Mouse (Mus musculus) midbrain, embryonic 11.5 days (tissue): Measurements from ENCODE around the gene Gm7257. TPM values are rescaled to one million over a fixed set of nuclear protein-coding genes. Genes with fewer than 3 reads are reported as not detected.

ENCODE experiments used
- ATAC-seq: fragments of 200-750 bp; cut with Nextera tagmentation; 2 replicates; pipeline ENCODE4 v1.8.0; 2017; ENCODE audit warnings: moderate TSS enrichment, moderate library complexity; ENCODE audit not compliant: low FRiP score
- DNase-seq: peaks from one replicate; pipeline ENCODE4 v3.0.0; 2015; ENCODE audit warnings: low spot score; ENCODE audit errors: missing footprints
- H3K27ac ChIP-seq: fragments of 300-500 bp; sonication (generic); 2 replicates; pipeline ENCODE4 v1.5.1; 2014; ENCODE audit warnings: low read depth, low read length
- H3K27me3 ChIP-seq: fragments of 300-500 bp; sonication (generic); 2 replicates; pipeline ENCODE4 v1.6.1; 2014; ENCODE audit warnings: mild to moderate bottlenecking, low read length, moderate library complexity, mixed read lengths; ENCODE audit not compliant: control insufficient read depth, insufficient read depth
- H3K36me3 ChIP-seq: fragments of 300-500 bp; sonication (generic); 2 replicates; pipeline ENCODE4 v1.6.1; 2014; ENCODE audit warnings: mild to moderate bottlenecking, low read length, moderate library complexity, mixed read lengths; ENCODE audit not compliant: control insufficient read depth, insufficient read depth
- H3K4me1 ChIP-seq: fragments of 300-500 bp; sonication (generic); 2 replicates; pipeline ENCODE4 v1.6.1; 2014; ENCODE audit warnings: low read length; ENCODE audit not compliant: control insufficient read depth, insufficient read depth
- H3K4me2 ChIP-seq: fragments of 300-500 bp; sonication (generic); 2 replicates; pipeline ENCODE4 v1.6.1; 2014; ENCODE audit warnings: mild to moderate bottlenecking, moderate library complexity
- H3K4me3 ChIP-seq: fragments of 300-500 bp; sonication (generic); 2 replicates; pipeline ENCODE4 v1.5.1; 2014; ENCODE audit warnings: low read depth, low read length
- H3K9ac ChIP-seq: fragments of 300-500 bp; sonication (generic); 2 replicates; pipeline ENCODE4 v1.6.1; 2014; ENCODE audit warnings: low read length
- H3K9me3 ChIP-seq: fragments of 300-500 bp; sonication (generic); 2 replicates; pipeline ENCODE4 v1.6.1; 2016; ENCODE audit warnings: low read length; ENCODE audit not compliant: control insufficient read depth
- WGBS: fragments of 180-500 bp; shearing (Covaris S2); extraction: QIAGEN DNeasy Blood & Tissue Kit; methylation state at CpG from one replicate; pipeline ENCODE4 v1.1.7; 2014; 5-methylcytosine and 5-hydroxymethylcytosine counted together
- polyA plus RNA-seq: library from polyadenylated mRNA; unstranded; fragments of >200 nt; fragmentation: Nextera tagmentation; extraction: Ambion mirVana; gene quantifications from 2 replicates; pipeline ENCODE4 v1.2.1, GENCODE M21; 2014

Gene Gm7257
- not detected in 2 replicates for polyA plus RNA-seq

DNA sequence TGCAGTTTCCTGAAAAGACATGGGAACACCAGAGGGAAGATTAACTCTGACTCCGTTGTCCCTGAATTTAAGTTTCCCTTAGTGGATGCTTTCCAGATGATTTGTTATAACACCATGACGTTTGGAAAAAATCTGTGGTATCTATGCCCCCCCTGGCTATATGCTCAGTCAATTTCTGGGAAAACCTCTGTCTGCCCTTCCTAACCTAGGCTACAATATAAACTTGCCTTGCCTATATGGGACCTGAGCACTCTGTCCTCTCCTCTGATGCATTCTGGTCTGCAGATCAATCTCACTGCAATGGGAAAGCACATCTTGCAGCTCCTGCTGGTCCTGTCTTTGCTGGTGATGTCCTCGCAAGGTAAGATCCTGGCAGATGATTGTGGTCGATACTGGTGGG lies at the start of gene Gm7257:
Gm7257 (plus strand) TSS at position 301 of the 400 bp plus-strand sequence.
- Histone ChIP-seq H3K27me3 (no peaks in the 10 kb centered on the region), H3K9me3 (peaks cover 10% of the 10 kb centered on the region), H3K4me3 (no peak within 1 kb of the TSS), H3K4me1 (no peaks in the 10 kb centered on the region), H3K9ac (no peak within 1 kb of the TSS), H3K36me3 (no peaks in the 10 kb centered on the region), H3K4me2 (no peak within 1 kb of the TSS), H3K27ac (no peak within 1 kb of the TSS)
- DNase-seq (no peak), ATAC-seq (no peak)
- 72% methylated on average over 4 of the region's 4 CpGs for WGBS

DNA sequence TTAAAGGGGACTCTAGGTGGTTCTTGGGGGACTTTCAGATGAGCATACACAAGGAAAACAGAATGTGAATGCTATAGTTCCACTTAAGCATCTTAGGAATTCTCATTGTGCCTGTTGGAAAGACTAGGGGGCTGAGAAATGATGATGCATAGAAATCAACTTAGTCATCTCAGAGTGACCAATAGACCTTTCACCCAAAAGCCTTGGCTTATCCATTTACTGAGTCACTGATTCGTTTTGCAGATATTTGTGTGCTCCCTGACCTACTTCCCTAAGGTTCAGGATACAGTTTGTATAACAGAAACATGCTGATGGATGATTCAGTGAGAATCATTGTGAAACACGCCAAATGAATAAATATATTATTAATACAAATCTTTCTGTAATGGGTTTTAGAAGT lies 28.7 kb upstream of the Gm7257 start:
- Histone ChIP-seq H3K4me3 (no peak overlapping the region), H3K27me3 (no peaks in the 10 kb centered on the region), H3K36me3 (no peaks in the 10 kb centered on the region), H3K9ac (no peak overlapping the region), H3K4me1 (no peaks in the 10 kb centered on the region), H3K4me2 (no peak overlapping the region), H3K9me3 (peaks cover 7% of the 10 kb centered on the region; the same call in 1 of the 2 replicates), H3K27ac (no peak overlapping the region)
- no peak for ATAC-seq
- WGBS: 61% methylated on average over 2 of the region's 2 CpGs
- no peak for DNase-seq

DNA sequence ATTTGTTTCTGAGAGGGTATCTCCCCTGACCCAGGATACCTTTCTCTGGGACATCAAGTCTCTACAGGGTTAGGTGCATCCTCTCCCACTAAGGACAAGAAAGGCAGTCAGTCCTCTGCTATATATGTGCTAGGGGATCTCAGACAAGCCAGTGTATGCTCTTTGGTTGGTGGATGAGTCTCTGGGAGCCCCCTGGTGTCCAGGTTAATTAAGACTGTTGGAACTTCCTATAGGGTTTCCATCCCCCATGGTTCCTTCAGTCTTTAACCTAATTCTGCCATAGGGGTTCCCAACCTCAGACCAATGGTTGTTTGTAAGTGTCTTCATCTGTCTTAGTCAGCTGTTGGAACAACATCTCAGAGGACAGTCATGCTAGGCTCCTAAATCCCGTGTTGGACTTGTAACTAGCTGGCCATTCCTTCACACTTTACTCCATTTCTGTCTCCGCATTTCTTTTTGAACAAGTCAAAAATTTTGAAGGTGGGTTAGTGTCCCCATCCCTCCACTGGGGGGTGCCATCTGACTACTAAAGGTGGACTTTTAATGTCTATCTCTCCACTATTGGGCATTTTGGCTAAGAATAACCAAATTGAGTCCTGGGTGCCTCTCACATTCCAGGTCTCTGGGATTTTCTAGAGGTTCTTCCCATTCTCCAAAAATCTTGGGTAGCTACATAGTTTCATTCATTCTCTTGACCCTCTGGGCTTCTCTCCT lies 3.5 kb downstream of the Gm7257 start:
- no peak overlapping the region for H3K4me2 ChIP-seq
- H3K27ac ChIP-seq: no peak overlapping the region
- no peak overlapping the region for H3K9ac ChIP-seq
- no peak for DNase-seq
- H3K9me3 ChIP-seq: peaks cover 10% of the 10 kb centered on the region
- no peaks in the 10 kb centered on the region for H3K4me1 ChIP-seq
- no peaks in the 10 kb centered on the region for H3K36me3 ChIP-seq
- WGBS: 44% methylated on average over 2 of the region's 2 CpGs
- no peak overlapping the region for H3K4me3 ChIP-seq
- ATAC-seq: no peak
- no peaks in the 10 kb centered on the region for H3K27me3 ChIP-seq

DNA sequence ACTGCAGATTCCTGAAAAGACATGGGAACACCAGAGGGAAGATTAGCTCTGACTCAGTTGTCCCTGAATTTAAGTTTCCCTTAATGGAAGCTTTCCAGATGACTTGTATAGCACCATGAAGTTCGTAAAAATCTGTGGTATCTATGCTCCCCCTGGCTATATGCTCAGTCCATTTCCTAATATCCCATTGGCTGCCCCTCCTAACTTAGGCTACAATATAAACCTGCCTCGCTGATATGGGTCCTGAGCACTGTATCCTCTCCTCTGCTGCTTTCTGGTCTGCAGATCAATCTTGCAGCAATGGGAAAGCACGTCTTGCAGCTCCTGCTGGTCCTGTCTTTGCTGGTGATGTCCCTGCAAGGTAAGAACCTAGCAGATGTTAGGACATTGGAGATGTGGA lies 43.7 kb downstream of the Gm7257 start, which contains the start of gene Gm9513:
Gm9513 (plus strand) TSS at position 301 of the 400 bp plus-strand sequence.
- no peak within 1 kb of the TSS for H3K27ac ChIP-seq
- no peak within 1 kb of the TSS for H3K4me3 ChIP-seq
- no peak for DNase-seq
- H3K36me3 ChIP-seq: no peaks in the 10 kb centered on the region
- H3K9ac ChIP-seq: no peak within 1 kb of the TSS
- WGBS: 65% methylated on average over 3 of the region's 3 CpGs
- peaks cover 5% of the 10 kb centered on the region; the same call in 1 of the 2 replicates for H3K9me3 ChIP-seq
- no peaks in the 10 kb centered on the region for H3K27me3 ChIP-seq
- H3K4me1 ChIP-seq: no peaks in the 10 kb centered on the region
- no peak within 1 kb of the TSS for H3K4me2 ChIP-seq
- ATAC-seq: no peak

Other genes starting within 250 kb of the Gm7257 start
- gene Gm9513, start 43.8 kb downstream of the Gm7257 start, polyA plus RNA-seq: not detected in 2 replicates
- gene Gm5615, start 110.1 kb downstream of the Gm7257 start, polyA plus RNA-seq: not detected in 2 replicates
- not detected in 2 replicates for gene Gm17689, start 150.8 kb downstream of the Gm7257 start, polyA plus RNA-seq
- not detected in 2 replicates for gene A630095E13Rik, start 211.5 kb downstream of the Gm7257 start, polyA plus RNA-seq